Mouse (Mus musculus) ES-E14 (cell line): Measurements from ENCODE around the gene Ankrd13b. TPM values are rescaled to one million over a fixed set of nuclear protein-coding genes. Genes with fewer than 3 reads are reported as not detected.

Experiments used
- DNase-seq: peaks from one replicate; pipeline ENCODE4 v3.0.0-alpha.2; 2013; ENCODE audit warnings: low read depth, low spot score
- H3K27ac ChIP-seq: 2 replicates; pipeline ENCODE4 v1.5.1; 2012; ENCODE audit warnings: low read depth, mild to moderate bottlenecking, low read length, moderate library complexity, mixed read lengths; ENCODE audit not compliant: poor library complexity, insufficient read depth, severe bottlenecking
- H3K36me3 ChIP-seq: 2 replicates; pipeline ENCODE4 v1.6.1; 2012; ENCODE audit warnings: mild to moderate bottlenecking, low read length, moderate library complexity, mixed read lengths; ENCODE audit not compliant: control insufficient read depth, poor library complexity, insufficient read depth, severe bottlenecking
- H3K4me1 ChIP-seq, 2 experiments: fragments of 150-350 bp in 1 of 2; sonication (generic) in 1 of 2; 2 replicates each; pipeline ENCODE4 v1.6.1; 2012; ENCODE audit warnings: low read length in 2 of 2, mild to moderate bottlenecking in 1 of 2, mixed read lengths in 1 of 2; ENCODE audit not compliant: control insufficient read depth in 2 of 2, insufficient read depth in 2 of 2, poor library complexity in 1 of 2
- H3K4me3 ChIP-seq, 2 experiments: fragments of 150-350 bp in 1 of 2; sonication (generic) in 1 of 2; 2 replicates each; pipeline ENCODE4 v1.5.1; 2012; ENCODE audit warnings: low read length in 2 of 2, low read depth in 1 of 2, mild to moderate bottlenecking in 1 of 2, mixed read lengths in 1 of 2; ENCODE audit not compliant: insufficient read depth in 1 of 2, poor library complexity in 1 of 2, severe bottlenecking in 1 of 2
- H3K9ac ChIP-seq: 2 replicates; pipeline ENCODE4 v1.6.1; 2012; ENCODE audit warnings: low read depth, mild to moderate bottlenecking, low read length, mixed read lengths; ENCODE audit not compliant: poor library complexity, insufficient read depth, severe bottlenecking
- H3K9me3 ChIP-seq: fragments of 150-350 bp; sonication (generic); 2 replicates; pipeline ENCODE4 v1.6.1; 2012; ENCODE audit warnings: low read depth, mild to moderate bottlenecking, low read length; ENCODE audit not compliant: control insufficient read depth, insufficient read depth
- CHD2 ChIP-seq: IDR thresholded peaks from 2 replicates; pipeline ENCODE4 v1.6.1; 2014; ENCODE audit warnings: mild to moderate bottlenecking, low read depth, low read length, inconsistent platforms
- HCFC1 ChIP-seq: IDR thresholded peaks from 2 replicates; pipeline ENCODE4 v1.6.1; 2012; ENCODE audit warnings: low read length, inconsistent platforms, borderline replicate concordance; ENCODE audit not compliant: insufficient read depth
- MAFK ChIP-seq: IDR thresholded peaks from 2 replicates; pipeline ENCODE4 v1.6.1; 2014; ENCODE audit warnings: mild to moderate bottlenecking, low read depth, low read length, inconsistent platforms; ENCODE audit not compliant: insufficient read depth
- ZC3H11A ChIP-seq: IDR thresholded peaks from 2 replicates; pipeline ENCODE4 v1.6.1; 2012; ENCODE audit warnings: low read depth, mild to moderate bottlenecking, inconsistent platforms, low read length, borderline replicate concordance
- ZNF384 ChIP-seq: IDR thresholded peaks from 2 replicates; pipeline ENCODE4 v1.6.1; 2012; ENCODE audit warnings: low read depth, low read length, inconsistent platforms
- in situ Hi-C, 2 experiments: fragments of 600-800 bp; cut with MboI; formaldehyde crosslinking; loops; one replicate each; pipeline ENCODE4 v1.15.1; 2025; ENCODE audit warnings: low sequenced_read_pairs in 2 of 2, inconsistent platforms in 1 of 2; ENCODE audit not compliant: unreplicated experiment in 2 of 2
- total RNA-seq: library from RNA; depleted of rRNA; stranded (reverse); fragments of 300-350 nt; gene quantifications from 2 replicates; pipeline ENCODE4 v1.2.3, GENCODE M21; 2012

The Ankrd13b gene
- total RNA-seq, 1 experiment = 7.0 TPM

DNA sequence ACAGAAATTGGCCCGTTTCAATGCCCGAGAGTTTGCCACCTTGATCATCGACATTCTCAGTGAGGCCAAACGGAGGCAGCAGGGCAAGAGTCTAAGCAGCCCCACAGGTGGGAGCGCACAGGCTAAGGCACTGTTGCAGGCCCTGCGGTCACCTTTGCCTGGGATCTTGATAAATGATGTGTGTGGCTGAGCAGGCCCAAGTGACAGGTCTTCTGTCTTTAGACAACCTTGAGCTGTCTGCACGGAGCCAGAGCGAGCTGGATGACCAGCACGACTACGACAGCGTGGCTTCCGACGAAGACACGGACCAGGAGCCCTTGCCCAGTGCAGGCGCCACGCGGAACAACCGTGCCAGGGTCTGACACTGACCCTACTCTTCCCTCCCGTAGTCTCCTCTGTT lies 14.9 kb upstream of the Ankrd13b start:
- no peaks in the 10 kb centered on the region for H3K9me3 ChIP-seq
- H3K4me3 ChIP-seq = no peak overlapping the region
- no peak overlapping the region for H3K9ac ChIP-seq
- in situ Hi-C loops = no loop called here
- DNase-seq = no peak
- TF ChIP-seq MAFK (no peak), ZNF384 (no peak), HCFC1 (no peak), CHD2 (no peak), ZC3H11A (no peak)
- peaks cover 0 to 40% of the 10 kb centered on the region in 2 experiments; a peak in 3 of 4 replicates for H3K4me1 ChIP-seq
- no peak overlapping the region for H3K27ac ChIP-seq
- H3K36me3 ChIP-seq = peaks cover 68% of the 10 kb centered on the region

GRCm38 (mm10) chr11:77503511-77503910 lies 14.0 kb upstream of the Ankrd13b start:
- Histone ChIP-seq H3K36me3 (peaks cover 71% of the 10 kb centered on the region), H3K4me1 (peaks cover under 1 to 45% of the 10 kb centered on the region in 2 experiments; a peak in 3 of 4 replicates)
- TF ChIP-seq CHD2 = no peak

GRCm38 (mm10) chr11:77502481-77502880 lies 13.0 kb upstream of the Ankrd13b start:
- H3K4me3 ChIP-seq = no peak overlapping the region
- H3K4me1 ChIP-seq = peaks cover 3 to 45% of the 10 kb centered on the region in 2 experiments; a peak in 3 of 4 replicates
- peaks cover 71% of the 10 kb centered on the region for H3K36me3 ChIP-seq
- DNase-seq = no peak
- H3K9me3 ChIP-seq = no peaks in the 10 kb centered on the region
- H3K9ac ChIP-seq = no peak overlapping the region
- TF ChIP-seq MAFK = no peak
- no peak for TF ChIP-seq CHD2
- no peak for TF ChIP-seq ZNF384
- no peak for TF ChIP-seq ZC3H11A
- TF ChIP-seq HCFC1 = no peak
- in situ Hi-C loops = no loop called here
- no peak overlapping the region for H3K27ac ChIP-seq

More at GRCm38 (mm10) chr11:77503511-77503910, 14.0 kb upstream of the Ankrd13b start:
- H3K27ac ChIP-seq = peak overlapping the region; percentile 33; the same call in 1 of the 2 replicates
- no peaks in the 10 kb centered on the region for H3K9me3 ChIP-seq
- in situ Hi-C loops = no loop called here
- H3K9ac ChIP-seq = no peak overlapping the region
- H3K4me3 ChIP-seq = no peak overlapping the region
- DNase-seq = no peak

- TF ChIP-seq ZNF384 = no peak
- no peak for TF ChIP-seq ZC3H11A
- TF ChIP-seq CHD2 = no peak
- TF ChIP-seq HCFC1 = no peak
- TF ChIP-seq MAFK = no peak
- Histone ChIP-seq H3K9ac (no peak overlapping the region), H3K9me3 (no peaks in the 10 kb centered on the region), H3K4me3 (no peak overlapping the region), H3K27ac (no peak overlapping the region), H3K36me3 (peaks cover 69% of the 10 kb centered on the region), H3K4me1 (peaks cover 5 to 48% of the 10 kb centered on the region in 2 experiments; a peak in 3 of 4 replicates)
- no peak for DNase-seq
- in situ Hi-C loops = no loop called here
Observed at GRCm38 (mm10) chr11:77501971-77502370, 12.5 kb upstream of the Ankrd13b start.

DNA sequence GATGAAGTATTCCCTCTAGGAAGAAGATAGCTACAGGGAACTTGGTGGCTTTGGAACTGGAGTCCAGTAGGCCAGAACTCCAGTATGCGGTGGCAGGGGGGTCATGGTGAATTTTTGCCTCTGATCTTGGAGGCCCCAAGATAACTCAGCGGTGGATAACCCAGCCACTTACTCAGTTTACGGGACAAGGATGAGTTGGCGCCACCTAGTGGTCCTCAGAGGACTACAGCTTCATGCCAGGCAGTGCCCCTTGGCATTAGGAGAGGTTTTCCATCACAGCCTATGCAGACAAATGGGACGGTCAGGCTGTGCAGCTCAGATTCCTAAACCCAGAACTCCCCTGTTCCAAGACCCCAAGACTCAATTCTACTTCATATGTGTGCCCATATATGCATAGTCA lies 11.9 kb upstream of the Ankrd13b start:
- TF ChIP-seq MAFK (no peak), ZNF384 (no peak), ZC3H11A (no peak), HCFC1 (no peak), CHD2 (no peak)
- H3K27ac ChIP-seq = peak overlapping the region; percentile 32; the same call in 1 of the 2 replicates
- no peak overlapping the region for H3K9ac ChIP-seq
- no peak overlapping the region for H3K4me3 ChIP-seq
- H3K4me1 ChIP-seq = peaks cover 5 to 44% of the 10 kb centered on the region in 2 experiments; a peak in 3 of 4 replicates
- in situ Hi-C loops = no loop called here
- H3K36me3 ChIP-seq = peaks cover 63% of the 10 kb centered on the region
- no peak for DNase-seq
- no peaks in the 10 kb centered on the region for H3K9me3 ChIP-seq
